Mouse (Mus musculus) pancreas, adult 10 weeks (tissue): Measurements from ENCODE around the gene Psapl1. TPM values are rescaled to one million over a fixed set of nuclear protein-coding genes. Genes with fewer than 3 reads are reported as not detected.

Source experiments
- polyA plus RNA-seq: library from polyadenylated mRNA; stranded (reverse); fragments of 350-450 nt; fragmentation: Illumina TruSeq; extraction: RNeasy Lipid Tissue Mini Kit (QIAGEN cat#74804); gene quantifications from one replicate; pipeline ENCODE4 v1.2.3, GENCODE M21; 2015; ENCODE audit warnings: low read depth, low replicate concordance; ENCODE audit not compliant: insufficient read depth

Gene Psapl1
- not detected for polyA plus RNA-seq

DNA sequence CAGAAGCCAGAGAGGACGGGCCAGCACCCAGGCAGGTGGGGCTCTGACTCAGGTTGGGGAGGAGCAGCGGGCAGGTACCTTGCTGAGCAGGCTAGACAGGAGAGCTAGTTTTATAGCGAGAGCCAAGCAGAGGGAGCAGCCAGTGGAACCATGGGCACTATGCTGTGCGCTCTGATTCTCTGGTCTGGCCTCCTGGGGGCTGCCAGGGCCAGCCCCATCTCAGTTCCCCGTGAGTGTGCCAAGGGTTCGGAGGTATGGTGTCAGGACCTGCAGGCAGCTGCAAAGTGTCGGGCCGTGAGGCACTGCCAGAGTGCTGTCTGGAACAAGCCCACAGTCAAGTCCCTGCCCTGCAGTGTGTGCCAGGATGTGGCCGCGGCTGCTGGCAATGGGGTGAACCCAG, at the start of gene Psapl1:
Psapl1 (plus strand) TSS at position 106 of the 400 bp plus-strand sequence.

Other genes starting within 250 kb of the Psapl1 start
- 0.59 TPM for gene Sorcs2, start 194.1 kb downstream of the Psapl1 start, polyA plus RNA-seq